Mouse (Mus musculus) hindbrain, embryonic 15.5 days (tissue): ENCODE data around the gene Ptprn2. TPM values are rescaled to one million over a fixed set of nuclear protein-coding genes. Genes with fewer than 3 reads are reported as not detected.
A peak's percentile ranks its signal among the peaks of the same experiment; 100 is the strongest.

Experiments
- ATAC-seq: fragments of 200-750 bp; cut with Nextera tagmentation; 2 replicates; pipeline ENCODE4 v1.8.0; 2017; ENCODE audit warnings: low read depth, moderate number of reproducible peaks, moderate TSS enrichment; ENCODE audit not compliant: low FRiP score
- H3K27ac ChIP-seq: fragments of 300-500 bp; sonication (generic); replicated peaks from 2 replicates; pipeline ENCODE4 v1.5.1; 2015; ENCODE audit warnings: mild to moderate bottlenecking, inconsistent platforms
- H3K27me3 ChIP-seq: fragments of 300-500 bp; sonication (generic); 2 replicates; pipeline ENCODE4 v1.6.1; 2015; ENCODE audit warnings: control low read depth, inconsistent platforms
- H3K36me3 ChIP-seq: fragments of 300-500 bp; sonication (generic); 2 replicates; pipeline ENCODE4 v1.6.1; 2015; ENCODE audit warnings: control low read depth, inconsistent platforms
- H3K4me1 ChIP-seq: fragments of 300-500 bp; sonication (generic); replicated peaks from 2 replicates; pipeline ENCODE4 v1.6.1; 2015; ENCODE audit warnings: control low read depth, inconsistent platforms
- H3K4me2 ChIP-seq: fragments of 300-500 bp; sonication (generic); 2 replicates; pipeline ENCODE4 v1.6.1; 2015; ENCODE audit warnings: moderate library complexity, mild to moderate bottlenecking, inconsistent platforms
- H3K4me3 ChIP-seq: fragments of 300-500 bp; sonication (generic); 2 replicates; pipeline ENCODE4 v1.5.1; 2015; ENCODE audit warnings: mild to moderate bottlenecking, inconsistent platforms
- H3K9ac ChIP-seq: fragments of 300-500 bp; sonication (generic); 2 replicates; pipeline ENCODE4 v1.6.1; 2015; ENCODE audit warnings: inconsistent platforms
- H3K9me3 ChIP-seq: fragments of 300-500 bp; sonication (generic); 2 replicates; pipeline ENCODE4 v1.6.1; 2016; ENCODE audit warnings: control low read depth, inconsistent platforms
- WGBS: fragments of 180-500 bp; shearing (Covaris S2); methylation state at CpG from one replicate; pipeline ENCODE4 v1.1.7; 2015; 5-methylcytosine and 5-hydroxymethylcytosine counted together
- polyA plus RNA-seq: library from polyadenylated mRNA; unstranded; fragments of >200 nt; fragmentation: Nextera tagmentation; extraction: Ambion mirVana; gene quantifications from 2 replicates; pipeline ENCODE4 v1.2.1, GENCODE M21; 2015

The Ptprn2 gene
- polyA plus RNA-seq: 14.7 and 15.2 TPM in 2 replicates

GRCm38 (mm10) chr12:116485591-116486403 is at the start of gene Ptprn2:
Gene Ptprn2, plus strand, starts transcription at chr12:116485720.
- Histone ChIP-seq H3K4me2 (peak within 1 kb of the TSS; percentile 84), H3K36me3 (no peaks in the 10 kb centered on the region), H3K4me1 (peaks cover 25% of the 10 kb centered on the region), H3K27me3 (no peaks in the 10 kb centered on the region), H3K9ac (peak within 1 kb of the TSS; percentile 81), H3K4me3 (peak within 1 kb of the TSS; percentile 73), H3K9me3 (no peaks in the 10 kb centered on the region), H3K27ac (peak within 1 kb of the TSS; percentile 94)
- peak; percentile 88 for ATAC-seq
- under 1% methylated on average over 69 of the region's 86 CpGs for WGBS

GRCm38 (mm10) chr12:116436125-116436524 is 49.4 kb upstream of the Ptprn2 start:
- 92% methylated on average over 3 of the region's 3 CpGs for WGBS
- Histone ChIP-seq H3K9ac (no peak overlapping the region), H3K36me3 (0 out of 2 replicates have a peak, but pooled peaks cover 5% of the 10 kb centered on the region), H3K27me3 (no peaks in the 10 kb centered on the region), H3K4me2 (no peak overlapping the region), H3K27ac (no peak overlapping the region), H3K4me1 (no peaks in the 10 kb centered on the region), H3K4me3 (no peak overlapping the region), H3K9me3 (no peaks in the 10 kb centered on the region)
- ATAC-seq: no peak

- 90% methylated on average over 5 of the region's 5 CpGs for WGBS
- Histone ChIP-seq H3K4me2 (no peak overlapping the region), H3K27me3 (no peaks in the 10 kb centered on the region)
Measured at GRCm38 (mm10) chr12:116438591-116438990, 46.9 kb upstream of the Ptprn2 start.

GRCm38 (mm10) chr12:116442184-116442583 is 43.3 kb upstream of the Ptprn2 start:
- H3K9ac ChIP-seq: no peak overlapping the region
- no peaks in the 10 kb centered on the region for H3K4me1 ChIP-seq
- ATAC-seq: no peak
- 89% methylated on average over 3 of the region's 3 CpGs for WGBS
- H3K4me2 ChIP-seq: no peak overlapping the region
- H3K27me3 ChIP-seq: no peaks in the 10 kb centered on the region
- H3K4me3 ChIP-seq: no peak overlapping the region
- no peaks in the 10 kb centered on the region for H3K9me3 ChIP-seq
- H3K36me3 ChIP-seq: 0 out of 2 replicates have a peak, but pooled peaks cover 8% of the 10 kb centered on the region
- H3K27ac ChIP-seq: no peak overlapping the region

More at GRCm38 (mm10) chr12:116438591-116438990, 46.9 kb upstream of the Ptprn2 start:
- no peaks in the 10 kb centered on the region for H3K4me1 ChIP-seq
- no peak overlapping the region for H3K4me3 ChIP-seq
- H3K9me3 ChIP-seq: no peaks in the 10 kb centered on the region
- no peak overlapping the region for H3K27ac ChIP-seq
- no peak for ATAC-seq
- 0 out of 2 replicates have a peak, but pooled peaks cover 8% of the 10 kb centered on the region for H3K36me3 ChIP-seq
- no peak overlapping the region for H3K9ac ChIP-seq

- no peaks in the 10 kb centered on the region for H3K4me1 ChIP-seq
- ATAC-seq: no peak
- no peaks in the 10 kb centered on the region for H3K36me3 ChIP-seq
- H3K4me2 ChIP-seq: no peak overlapping the region
- WGBS: 95% methylated on average over 2 of the region's 2 CpGs
- no peaks in the 10 kb centered on the region for H3K27me3 ChIP-seq
- H3K9ac ChIP-seq: no peak overlapping the region
- no peak overlapping the region for H3K4me3 ChIP-seq
- H3K27ac ChIP-seq: no peak overlapping the region
- H3K9me3 ChIP-seq: no peaks in the 10 kb centered on the region
Measured at GRCm38 (mm10) chr12:116449536-116449935, 36.0 kb upstream of the Ptprn2 start.

GRCm38 (mm10) chr12:116460379-116461065 is 25.0 kb upstream of the Ptprn2 start:
- H3K9me3 ChIP-seq: no peaks in the 10 kb centered on the region
- 96% methylated on average over 6 of the region's 6 CpGs for WGBS

GRCm38 (mm10) chr12:116467030-116467429 is 18.5 kb upstream of the Ptprn2 start:
- Histone ChIP-seq H3K27ac (no peak overlapping the region), H3K9ac (no peak overlapping the region), H3K9me3 (no peaks in the 10 kb centered on the region), H3K4me1 (no peaks in the 10 kb centered on the region), H3K4me2 (no peak overlapping the region), H3K4me3 (no peak overlapping the region), H3K27me3 (no peaks in the 10 kb centered on the region), H3K36me3 (no peaks in the 10 kb centered on the region)
- no peak for ATAC-seq
- WGBS: 94% methylated on average over 5 of the region's 5 CpGs

More at GRCm38 (mm10) chr12:116460379-116461065, 25.0 kb upstream of the Ptprn2 start:
- no peak overlapping the region for H3K4me3 ChIP-seq
- no peaks in the 10 kb centered on the region for H3K27me3 ChIP-seq
- H3K27ac ChIP-seq: no peak overlapping the region
- H3K9ac ChIP-seq: no peak overlapping the region
- no peak for ATAC-seq
- H3K4me1 ChIP-seq: no peaks in the 10 kb centered on the region
- peaks cover 2% of the 10 kb centered on the region; the same call in 1 of the 2 replicates for H3K36me3 ChIP-seq
- H3K4me2 ChIP-seq: no peak overlapping the region

GRCm38 (mm10) chr12:116468348-116468747 is 17.2 kb upstream of the Ptprn2 start:
- H3K4me1 ChIP-seq: no peaks in the 10 kb centered on the region
- H3K27me3 ChIP-seq: no peaks in the 10 kb centered on the region
- no peak for ATAC-seq
- H3K4me2 ChIP-seq: no peak overlapping the region
- H3K9ac ChIP-seq: no peak overlapping the region
- no peak overlapping the region for H3K4me3 ChIP-seq
- H3K27ac ChIP-seq: no peak overlapping the region
- H3K9me3 ChIP-seq: no peaks in the 10 kb centered on the region
- WGBS: 83% methylated on average over 1 of the region's 1 CpGs
- no peaks in the 10 kb centered on the region for H3K36me3 ChIP-seq

- Histone ChIP-seq H3K4me2 (no peak overlapping the region), H3K27ac (no peak overlapping the region), H3K4me3 (no peak overlapping the region), H3K27me3 (no peaks in the 10 kb centered on the region), H3K4me1 (no peaks in the 10 kb centered on the region), H3K9ac (no peak overlapping the region), H3K36me3 (no peaks in the 10 kb centered on the region), H3K9me3 (no peaks in the 10 kb centered on the region)
- ATAC-seq: no peak
- WGBS: 85% methylated on average over 3 of the region's 3 CpGs
Measured at GRCm38 (mm10) chr12:116469096-116469495, 16.4 kb upstream of the Ptprn2 start.

GRCm38 (mm10) chr12:116473264-116473663 is 12.3 kb upstream of the Ptprn2 start:
- Histone ChIP-seq H3K9me3 (no peaks in the 10 kb centered on the region), H3K27me3 (no peaks in the 10 kb centered on the region), H3K36me3 (no peaks in the 10 kb centered on the region), H3K4me3 (no peak overlapping the region), H3K4me1 (no peaks in the 10 kb centered on the region), H3K4me2 (no peak overlapping the region), H3K9ac (no peak overlapping the region), H3K27ac (no peak overlapping the region)
- WGBS: 90% methylated on average over 2 of the region's 2 CpGs
- ATAC-seq: no peak

- ATAC-seq: no peak
- Histone ChIP-seq H3K9me3 (no peaks in the 10 kb centered on the region), H3K36me3 (no peaks in the 10 kb centered on the region), H3K4me1 (no peaks in the 10 kb centered on the region), H3K4me3 (no peak overlapping the region), H3K4me2 (no peak overlapping the region), H3K9ac (no peak overlapping the region), H3K27me3 (no peaks in the 10 kb centered on the region), H3K27ac (no peak overlapping the region)
Measured at GRCm38 (mm10) chr12:116473761-116474160, 11.8 kb upstream of the Ptprn2 start.

GRCm38 (mm10) chr12:116474676-116475075 is 10.8 kb upstream of the Ptprn2 start:
- no peak overlapping the region for H3K9ac ChIP-seq
- no peaks in the 10 kb centered on the region for H3K4me1 ChIP-seq
- H3K36me3 ChIP-seq: no peaks in the 10 kb centered on the region
- no peak overlapping the region for H3K27ac ChIP-seq
- no peaks in the 10 kb centered on the region for H3K9me3 ChIP-seq
- no peak overlapping the region for H3K4me3 ChIP-seq
- 86% methylated on average over 3 of the region's 3 CpGs for WGBS
- H3K27me3 ChIP-seq: no peaks in the 10 kb centered on the region
- no peak overlapping the region for H3K4me2 ChIP-seq
- ATAC-seq: no peak
